Mouse (Mus musculus) embryonic facial prominence, embryonic 10.5 days (tissue): ENCODE data around the gene Slc28a2. TPM values are rescaled to one million over a fixed set of nuclear protein-coding genes. Genes with fewer than 3 reads are reported as not detected.
"Not testable (repeated sequence)": the region's sequence is repeated elsewhere in the genome, so short reads cannot be mapped to it uniquely, and the experiment has no call there.

Source experiments
- DNase-seq: peaks from one replicate; pipeline ENCODE4 v3.0.0-alpha.2; 2017; ENCODE audit warnings: low spot score
- H3K27ac ChIP-seq: fragments of 300-500 bp; sonication (generic); replicated peaks from 2 replicates; pipeline ENCODE4 v1.5.1; 2016; ENCODE audit warnings: mild to moderate bottlenecking
- H3K27me3 ChIP-seq: fragments of 300-500 bp; sonication (generic); replicated peaks from 2 replicates; pipeline ENCODE4 v1.6.1; 2016; ENCODE audit warnings: low read depth, mild to moderate bottlenecking; ENCODE audit not compliant: poor library complexity, severe bottlenecking
- H3K36me3 ChIP-seq: fragments of 300-500 bp; sonication (generic); replicated peaks from 2 replicates; pipeline ENCODE4 v1.6.1; 2016; ENCODE audit warnings: mild to moderate bottlenecking, moderate library complexity
- H3K4me1 ChIP-seq: fragments of 300-500 bp; sonication (generic); 2 replicates; pipeline ENCODE4 v1.6.1; 2016
- H3K4me3 ChIP-seq: fragments of 300-500 bp; sonication (generic); 2 replicates; pipeline ENCODE4 v1.5.1; 2016; ENCODE audit warnings: mild to moderate bottlenecking, moderate library complexity
- H3K9me3 ChIP-seq: fragments of 300-500 bp; sonication (generic); 2 replicates; pipeline ENCODE4 v1.6.1; 2016; ENCODE audit warnings: mild to moderate bottlenecking
- WGBS: fragments of 180-500 bp; shearing (Covaris S2); methylation state at CpG from one replicate; pipeline ENCODE4 v1.1.7; 2016; 5-methylcytosine and 5-hydroxymethylcytosine counted together
- polyA plus RNA-seq: library from polyadenylated mRNA; unstranded; fragments of >200 nt; fragmentation: Nextera tagmentation; extraction: Ambion mirVana; gene quantifications from 2 replicates; pipeline ENCODE4 v1.2.1, GENCODE M21; 2016

Gene Slc28a2
- 0.10 and 0.19 TPM in 2 replicates for polyA plus RNA-seq

- H3K9me3 ChIP-seq, DNase-seq: not testable (repeated sequence)
- WGBS, result 74% methylated on average over 3 of the region's 3 CpGs
Observed at GRCm38 (mm10) chr2:122426200-122426599, at the start of gene Slc28a2. TSS of gene Slc28a2 (plus strand) at chr2:122426477.

GRCm38 (mm10) chr2:122377215-122377674 is 49.0 kb upstream of the Slc28a2 start:
- under 1% methylated on average over 28 of the region's 28 CpGs for WGBS
- peaks cover 9% of the 10 kb centered on the region for H3K4me1 ChIP-seq
- H3K36me3 ChIP-seq, result no peaks in the 10 kb centered on the region

More at GRCm38 (mm10) chr2:122426200-122426599, at the start of gene Slc28a2:
- not testable (repeated sequence) for H3K27me3 ChIP-seq, H3K4me1 ChIP-seq, H3K4me3 ChIP-seq, H3K36me3 ChIP-seq, H3K27ac ChIP-seq

GRCm38 (mm10) chr2:122377751-122378246 is 48.5 kb upstream of the Slc28a2 start:
- Histone ChIP-seq H3K4me3 (peak overlapping the region; percentile 73), H3K36me3 (no peaks in the 10 kb centered on the region), H3K27ac (peak overlapping the region; percentile 92), H3K4me1 (peaks cover 9% of the 10 kb centered on the region), H3K27me3 (0 out of 2 replicates have a peak, but pooled peaks cover 4% of the 10 kb centered on the region), H3K9me3 (no peaks in the 10 kb centered on the region)
- under 1% methylated on average over 26 of the region's 26 CpGs for WGBS
- peak; percentile 87 for DNase-seq

More at GRCm38 (mm10) chr2:122377215-122377674, 49.0 kb upstream of the Slc28a2 start:
- H3K27ac ChIP-seq, result peak overlapping the region; percentile 92
- H3K9me3 ChIP-seq, result no peaks in the 10 kb centered on the region
- peak; percentile 95 for DNase-seq
- peak overlapping the region; percentile 73 for H3K4me3 ChIP-seq
- peaks cover 7% of the 10 kb centered on the region; the same call in 1 of the 2 replicates for H3K27me3 ChIP-seq

- DNase-seq, result peak; percentile 49
- WGBS, result 20% methylated on average over 8 of the region's 8 CpGs
- Histone ChIP-seq H3K4me1 (peaks cover 9% of the 10 kb centered on the region), H3K9me3 (no peaks in the 10 kb centered on the region), H3K36me3 (no peaks in the 10 kb centered on the region), H3K27ac (peak overlapping the region; percentile 92; the same call in 1 of the 2 replicates), H3K27me3 (0 out of 2 replicates have a peak, but pooled peaks cover 4% of the 10 kb centered on the region), H3K4me3 (peak overlapping the region; percentile 73)
Observed at GRCm38 (mm10) chr2:122378421-122379291, 47.6 kb upstream of the Slc28a2 start.

- Histone ChIP-seq H3K36me3 (no peaks in the 10 kb centered on the region), H3K4me1 (peaks cover 9% of the 10 kb centered on the region), H3K27me3 (0 out of 2 replicates have a peak, but pooled peaks cover 4% of the 10 kb centered on the region), H3K9me3 (no peaks in the 10 kb centered on the region), H3K4me3 (no peak overlapping the region), H3K27ac (no peak overlapping the region)
- no peak for DNase-seq
- WGBS, result 47% methylated on average over 2 of the region's 2 CpGs
Observed at GRCm38 (mm10) chr2:122379292-122379650, 47.0 kb upstream of the Slc28a2 start.

GRCm38 (mm10) chr2:122380768-122381311 is 45.4 kb upstream of the Slc28a2 start:
- Histone ChIP-seq H3K27me3 (0 out of 2 replicates have a peak, but pooled peaks cover 4% of the 10 kb centered on the region), H3K4me1 (peaks cover 9% of the 10 kb centered on the region), H3K4me3 (peak overlapping the region; percentile 47), H3K36me3 (no peaks in the 10 kb centered on the region), H3K27ac (peak overlapping the region; percentile 44; the same call in 1 of the 2 replicates), H3K9me3 (no peaks in the 10 kb centered on the region)
- 12% methylated on average over 11 of the region's 11 CpGs for WGBS
- peak; percentile 57 for DNase-seq

GRCm38 (mm10) chr2:122381329-122382103 is 44.8 kb upstream of the Slc28a2 start:
- H3K4me1 ChIP-seq, result peaks cover 9% of the 10 kb centered on the region
- no peak for DNase-seq
- no peaks in the 10 kb centered on the region for H3K36me3 ChIP-seq
- H3K27me3 ChIP-seq, result 0 out of 2 replicates have a peak, but pooled peaks cover 4% of the 10 kb centered on the region
- WGBS, result 76% methylated on average over 16 of the region's 16 CpGs
- no peak overlapping the region for H3K4me3 ChIP-seq
- H3K9me3 ChIP-seq, result no peaks in the 10 kb centered on the region
- no peak overlapping the region for H3K27ac ChIP-seq

- DNase-seq, result no peak
- Histone ChIP-seq H3K27ac (no peak overlapping the region), H3K27me3 (0 out of 2 replicates have a peak, but pooled peaks cover 4% of the 10 kb centered on the region), H3K4me3 (no peak overlapping the region), H3K9me3 (no peaks in the 10 kb centered on the region), H3K36me3 (no peaks in the 10 kb centered on the region), H3K4me1 (peaks cover 9% of the 10 kb centered on the region)
- WGBS, result 78% methylated on average over 6 of the region's 6 CpGs
Observed at GRCm38 (mm10) chr2:122382121-122382520, 44.2 kb upstream of the Slc28a2 start.

GRCm38 (mm10) chr2:122385095-122385494 is 41.2 kb upstream of the Slc28a2 start:
- 38% methylated on average over 3 of the region's 3 CpGs for WGBS
- Histone ChIP-seq H3K27ac (no peak overlapping the region), H3K9me3 (no peaks in the 10 kb centered on the region), H3K4me3 (no peak overlapping the region), H3K27me3 (no peaks in the 10 kb centered on the region), H3K4me1 (peaks cover 5% of the 10 kb centered on the region), H3K36me3 (no peaks in the 10 kb centered on the region)
- DNase-seq, result no peak

- DNase-seq, H3K36me3 ChIP-seq, H3K9me3 ChIP-seq, H3K27ac ChIP-seq, H3K4me1 ChIP-seq, H3K27me3 ChIP-seq, H3K4me3 ChIP-seq: not testable (repeated sequence)
- 91% methylated on average over 3 of the region's 3 CpGs for WGBS
Observed at GRCm38 (mm10) chr2:122387135-122387534, 39.1 kb upstream of the Slc28a2 start.

- Histone ChIP-seq H3K27me3 (no peaks in the 10 kb centered on the region), H3K4me1 (no peaks in the 10 kb centered on the region), H3K36me3 (no peaks in the 10 kb centered on the region), H3K4me3 (no peak overlapping the region), H3K27ac (no peak overlapping the region), H3K9me3 (no peaks in the 10 kb centered on the region)
- DNase-seq, result no peak
- WGBS, result 87% methylated on average over 1 of the region's 1 CpGs
Observed at GRCm38 (mm10) chr2:122396150-122396549, 30.1 kb upstream of the Slc28a2 start.

- DNase-seq, result no peak
- Histone ChIP-seq H3K27me3 (no peaks in the 10 kb centered on the region), H3K4me1 (no peaks in the 10 kb centered on the region), H3K27ac (no peak overlapping the region), H3K4me3 (no peak overlapping the region), H3K9me3 (no peaks in the 10 kb centered on the region), H3K36me3 (no peaks in the 10 kb centered on the region)
- WGBS, result 78% methylated on average over 2 of the region's 2 CpGs
Observed at GRCm38 (mm10) chr2:122407607-122408006, 18.7 kb upstream of the Slc28a2 start.
